Mouse (Mus musculus): ENCODE measurements at regions not wholly inside any gene's neighbourhood (a gene's known extent, or its start where the extent isn't known, plus 50 kb on each side); places are given as distances from the start of the nearest gene placed in this dataset.

GRCm38 (mm10) chr1:123235621-123236020, 809.7 kb downstream of the Dpp10 start:
- peak in 1 of 2 experiments; percentile 3 for DNase-seq (ENCODE audit: low spot score in 2 of 2)

- DNase-seq (ENCODE audit: low spot score in 2 of 2): no peak
These were observed 824.4 kb downstream of the Dpp10 start for GRCm38 (mm10) chr1:123220932-123221331.

GRCm38 (mm10) chr1:123220494-123220893, 824.9 kb downstream of the Dpp10 start:
- DNase-seq (ENCODE audit: low spot score in 2 of 2): no peak

Data from layer of hippocampus, adult 8-10 months (tissue).